Mouse (Mus musculus) layer of hippocampus, adult 2 months (tissue): Measurements from ENCODE around the gene Bhlhe41. TPM values are rescaled to one million over a fixed set of nuclear protein-coding genes. Genes with fewer than 3 reads are reported as not detected.

Experiments used
- DNase-seq, 2 experiments: peaks; one replicate each; pipeline ENCODE4 v3.0.0; 2022; ENCODE audit warnings: low spot score in 2 of 2
- H3K27ac ChIP-seq: fragments of 200-600 bp; 2 replicates; pipeline ENCODE4 v1.8.1; 2022
- H3K4me3 ChIP-seq: fragments of 200-600 bp; 2 replicates; pipeline ENCODE4 v1.8.1; 2022; ENCODE audit warnings: mild to moderate bottlenecking
- CTCF ChIP-seq: fragments of 200-600 bp; conservative IDR thresholded peaks from 2 replicates; pipeline ENCODE4 v1.8.1; 2022; ENCODE audit warnings: antibody characterized with exemption, mild to moderate bottlenecking, moderate library complexity
- total RNA-seq, 2 experiments: library from RNA; stranded (reverse); gene quantifications; 2 replicates each; pipeline ENCODE4 v1.2.3; 2021

The Bhlhe41 gene
- total RNA-seq, 2 experiments from 2014 or later: 45.2 to 47.1 TPM

DNA sequence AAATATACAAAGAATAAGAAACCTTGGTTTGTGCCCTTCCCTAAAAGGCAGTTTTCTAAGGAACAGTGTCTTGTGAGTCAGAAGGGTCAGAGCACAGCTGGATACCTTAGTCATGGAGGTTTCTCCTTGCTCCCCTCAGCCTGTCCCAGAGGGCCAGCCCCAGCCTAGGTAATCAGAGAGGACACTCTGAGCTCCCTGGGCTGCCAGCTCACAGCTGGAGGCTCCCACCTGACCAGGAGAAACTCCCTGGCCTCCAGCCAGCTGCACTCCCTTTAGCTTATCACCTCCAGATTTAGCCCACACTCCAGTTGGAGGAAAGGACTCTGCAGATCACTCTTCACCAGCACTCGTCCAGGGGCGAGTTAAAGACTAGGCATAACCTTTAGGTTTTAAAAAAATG, 14.6 kb downstream of the Bhlhe41 start:
- DNase-seq: no peak
- TF ChIP-seq CTCF: no peak
- H3K27ac ChIP-seq: no peak overlapping the region

DNA sequence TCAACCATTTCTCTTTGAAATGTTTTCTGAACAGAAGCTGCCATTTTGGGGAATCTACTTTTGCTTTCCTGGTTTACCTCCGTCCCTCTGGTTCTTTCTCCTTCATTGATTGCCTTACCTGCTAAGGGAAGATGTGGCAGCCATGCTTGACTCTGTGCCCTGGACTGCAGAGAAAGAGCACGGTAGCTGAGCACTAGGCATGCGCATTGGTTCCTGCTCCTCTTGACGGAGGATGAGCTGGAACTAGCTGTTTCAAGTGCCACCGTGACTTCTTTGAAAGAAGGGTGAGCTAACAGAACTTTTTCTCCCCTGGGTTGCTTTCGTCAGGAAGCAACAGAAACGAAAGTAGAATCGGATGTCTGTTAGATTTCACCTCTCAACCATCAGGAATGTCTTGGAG, 17.7 kb downstream of the Bhlhe41 start:
- no peak for DNase-seq
- no peak overlapping the region for H3K4me3 ChIP-seq
- no peak overlapping the region for H3K27ac ChIP-seq
- no peak for TF ChIP-seq CTCF

More for the DNA sequence above, 14.6 kb downstream of the Bhlhe41 start:
- no peak overlapping the region for H3K4me3 ChIP-seq

GRCm38 (mm10) chr6:145846948-145847347, 18.4 kb downstream of the Bhlhe41 start:
- no peak for TF ChIP-seq CTCF
- Histone ChIP-seq H3K27ac (no peak overlapping the region), H3K4me3 (no peak overlapping the region)
- no peak for DNase-seq

DNA sequence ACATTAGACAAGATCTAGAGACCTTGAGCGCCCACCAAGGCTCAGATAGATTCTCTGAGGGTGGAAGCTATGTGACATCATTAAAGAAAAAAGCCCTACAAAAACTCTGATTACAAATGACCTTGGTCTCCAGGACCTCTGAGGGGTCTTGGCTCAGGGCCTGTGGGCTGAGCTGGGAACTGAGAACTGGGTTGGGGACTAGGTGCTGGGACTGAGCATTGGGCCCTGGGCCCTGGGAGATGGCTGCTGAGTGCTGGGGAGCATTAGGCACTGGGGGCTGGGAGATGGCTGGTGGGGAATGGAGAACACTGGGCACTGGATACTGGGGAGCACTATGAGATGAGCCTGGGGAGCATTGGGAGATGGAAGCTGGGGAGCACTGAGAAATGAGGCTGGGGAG, 19.3 kb downstream of the Bhlhe41 start:
- TF ChIP-seq CTCF: no peak
- Histone ChIP-seq H3K4me3 (no peak overlapping the region), H3K27ac (no peak overlapping the region)
- no peak for DNase-seq

DNA sequence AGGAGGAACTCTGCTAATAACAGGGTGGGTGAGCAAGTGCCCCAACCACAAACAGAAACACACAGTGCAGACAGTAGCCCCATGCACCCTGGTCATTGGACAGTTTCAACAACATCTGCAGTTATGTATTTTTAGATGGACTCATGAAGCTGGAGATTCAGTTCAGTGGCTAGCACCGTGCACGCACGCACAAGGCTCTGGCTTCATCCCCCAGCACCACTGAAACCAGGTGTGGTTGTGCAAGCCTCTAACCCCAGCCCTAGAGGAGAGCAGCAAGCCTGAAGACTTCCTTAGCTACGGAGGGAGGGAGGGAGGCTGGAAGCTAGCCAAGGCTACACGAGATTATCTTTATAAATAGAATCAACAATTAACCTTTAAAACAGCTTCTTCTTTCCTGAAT, 19.7 kb downstream of the Bhlhe41 start:
- Histone ChIP-seq H3K27ac (no peak overlapping the region), H3K4me3 (no peak overlapping the region)
- no peak for TF ChIP-seq CTCF
- no peak for DNase-seq

DNA sequence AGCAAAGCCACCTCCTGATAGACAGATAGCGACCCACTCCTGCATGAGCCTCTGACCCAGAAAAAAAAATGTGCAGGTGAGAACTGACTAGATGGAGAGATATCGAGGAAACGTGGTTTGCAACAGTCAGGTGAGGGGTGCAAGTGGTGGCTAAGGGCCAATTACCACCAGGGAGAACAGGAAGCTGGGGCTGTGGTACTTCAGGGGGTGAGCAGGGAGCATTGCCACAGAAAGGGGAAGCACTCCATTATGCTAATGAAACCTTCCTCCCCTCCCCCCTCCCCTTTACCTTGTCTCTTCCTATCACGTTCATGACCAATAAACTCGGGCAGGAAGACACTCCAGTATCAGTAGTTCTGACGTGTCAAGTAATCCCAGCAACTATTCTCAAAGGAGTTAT, 30.0 kb downstream of the Bhlhe41 start:
- H3K27ac ChIP-seq: no peak overlapping the region
- no peak overlapping the region for H3K4me3 ChIP-seq
- no peak for DNase-seq
- no peak for TF ChIP-seq CTCF

DNA sequence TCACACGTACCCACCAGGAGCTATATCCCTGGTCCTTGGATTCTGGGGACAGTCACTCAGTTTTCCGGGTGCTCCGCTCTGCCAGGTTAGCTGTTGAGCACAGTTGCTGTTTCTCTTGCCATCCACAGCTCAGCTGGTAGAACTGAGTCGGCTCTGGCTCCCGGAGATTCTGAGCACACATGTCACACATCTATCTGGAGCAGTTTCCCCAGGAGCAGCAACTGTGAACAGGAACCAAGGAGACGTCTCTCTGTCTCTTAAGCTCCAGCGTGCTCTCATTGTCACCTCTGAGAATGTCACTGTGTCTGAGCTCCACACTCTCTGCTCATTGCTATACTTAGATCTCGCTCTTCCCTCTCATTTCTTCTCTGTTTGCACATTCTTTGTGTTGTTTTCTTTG, 32.4 kb downstream of the Bhlhe41 start:
- Histone ChIP-seq H3K27ac (no peak overlapping the region), H3K4me3 (no peak overlapping the region)
- no peak for DNase-seq
- TF ChIP-seq CTCF: no peak

- H3K4me3 ChIP-seq: no peak overlapping the region; the same call in 1 of the 2 replicates
- no peak for DNase-seq
- TF ChIP-seq CTCF: no peak
- H3K27ac ChIP-seq: no peak overlapping the region
Measured at GRCm38 (mm10) chr6:145830617-145831016, 34.7 kb downstream of the Bhlhe41 start.

- peak; percentile 74 for DNase-seq
Measured at GRCm38 (mm10) chr6:145830117-145830516, 35.2 kb downstream of the Bhlhe41 start.

DNA sequence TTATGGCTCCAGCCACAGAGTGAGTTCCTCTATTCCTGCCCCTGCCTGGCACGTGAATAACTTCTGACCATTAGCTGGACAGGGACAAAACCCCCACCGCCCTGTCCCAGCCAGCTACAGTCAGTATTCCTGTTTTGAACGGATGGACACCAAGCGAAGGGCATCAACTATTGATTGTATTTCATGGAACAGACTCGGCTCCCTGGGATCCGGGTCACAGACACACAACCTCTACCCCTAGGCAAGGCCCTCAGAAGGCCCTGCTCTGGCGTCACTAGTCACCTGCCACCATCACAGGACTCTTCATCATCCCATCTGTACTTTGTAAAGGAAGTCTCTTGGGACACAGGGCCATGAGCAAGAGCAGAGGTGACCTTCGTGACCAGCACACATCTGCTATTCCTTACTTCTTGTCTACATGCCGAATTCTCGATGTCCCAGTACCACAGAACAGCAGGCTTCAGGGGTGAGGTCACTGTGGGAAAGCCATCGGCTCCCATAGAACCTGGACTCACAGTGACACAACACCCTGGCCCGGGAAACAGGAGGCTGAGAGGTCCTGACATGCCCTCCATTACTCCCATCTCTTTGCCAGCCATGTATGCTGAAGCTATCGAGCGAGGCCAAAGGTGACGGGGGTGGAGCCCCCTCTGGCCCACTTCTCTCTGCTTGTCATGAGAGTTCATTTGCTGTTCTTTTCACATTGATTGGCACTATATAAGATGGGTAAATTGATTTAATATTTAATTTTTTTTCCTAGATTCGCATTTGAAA, 36.1 kb downstream of the Bhlhe41 start:
- Histone ChIP-seq H3K27ac (no peak overlapping the region), H3K4me3 (no peak overlapping the region)
- no peak for TF ChIP-seq CTCF
- DNase-seq: no peak

More at GRCm38 (mm10) chr6:145830117-145830516, 35.2 kb downstream of the Bhlhe41 start:
- TF ChIP-seq CTCF: peak; percentile 99
- Histone ChIP-seq H3K4me3 (peak overlapping the region; percentile 35; the same call in 1 of the 2 replicates), H3K27ac (peak overlapping the region; percentile 19; the same call in 1 of the 2 replicates)

DNA sequence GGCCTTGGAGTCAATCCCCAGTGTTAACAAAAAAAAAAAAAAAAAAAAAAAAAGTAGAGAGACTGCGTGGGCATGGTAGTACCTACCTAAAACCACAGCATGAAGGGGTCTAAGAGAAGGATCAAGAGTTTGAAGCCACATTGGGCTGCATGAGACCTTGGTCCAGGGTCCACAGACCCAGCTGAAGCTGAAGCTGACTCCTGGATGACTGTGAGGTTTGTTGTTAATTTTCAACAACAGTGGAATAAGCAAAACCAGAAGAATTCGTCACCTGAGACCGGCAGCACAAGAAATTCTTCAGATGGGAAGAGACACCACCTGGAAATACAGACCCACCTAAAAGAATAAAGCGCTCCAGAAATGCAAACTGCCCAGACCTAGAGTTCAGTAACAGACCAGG, 39.1 kb downstream of the Bhlhe41 start:
- no peak for TF ChIP-seq CTCF
- H3K27ac ChIP-seq: no peak overlapping the region
- no peak for DNase-seq
- H3K4me3 ChIP-seq: no peak overlapping the region

GRCm38 (mm10) chr6:145823588-145824234, 41.6 kb downstream of the Bhlhe41 start:
- no peak overlapping the region for H3K4me3 ChIP-seq
- DNase-seq: no peak
- H3K27ac ChIP-seq: no peak overlapping the region
- TF ChIP-seq CTCF: peak; percentile 70

GRCm38 (mm10) chr6:145823103-145823502, 42.3 kb downstream of the Bhlhe41 start:
- no peak for DNase-seq
- H3K4me3 ChIP-seq: no peak overlapping the region
- H3K27ac ChIP-seq: no peak overlapping the region
- TF ChIP-seq CTCF: no peak

DNA sequence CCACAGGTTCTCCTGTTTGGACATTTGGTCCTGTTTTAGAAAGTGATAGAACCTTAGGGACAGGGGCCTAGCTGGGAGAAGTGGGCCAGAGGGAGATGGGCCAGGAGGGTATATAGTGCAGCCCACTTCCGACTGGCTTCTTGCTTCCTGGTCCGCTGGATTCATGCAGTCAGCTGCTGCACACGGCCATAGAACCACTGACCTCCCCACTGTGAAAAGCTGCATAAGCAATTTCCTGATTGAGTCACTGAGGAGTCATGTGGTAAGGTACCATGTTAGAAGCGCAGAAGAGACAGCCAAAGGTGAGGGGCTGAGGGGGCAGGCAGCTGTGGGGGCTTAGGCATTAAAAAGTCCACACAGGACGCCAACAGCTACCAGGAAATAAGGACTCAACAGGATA, 43.1 kb downstream of the Bhlhe41 start:
- DNase-seq: no peak
- Histone ChIP-seq H3K4me3 (no peak overlapping the region), H3K27ac (no peak overlapping the region)
- no peak for TF ChIP-seq CTCF
